Mouse (Mus musculus): ENCODE measurements at regions not wholly inside any gene's neighbourhood (a gene's known extent, or its start where the extent isn't known, plus 50 kb on each side); places are given as distances from the start of the nearest gene placed in this dataset.

- no peak for DNase-seq
These were observed 437.8 kb downstream of the Prdm2 start for GRCm38 (mm10) chr4:142775023-142775422.

DNA sequence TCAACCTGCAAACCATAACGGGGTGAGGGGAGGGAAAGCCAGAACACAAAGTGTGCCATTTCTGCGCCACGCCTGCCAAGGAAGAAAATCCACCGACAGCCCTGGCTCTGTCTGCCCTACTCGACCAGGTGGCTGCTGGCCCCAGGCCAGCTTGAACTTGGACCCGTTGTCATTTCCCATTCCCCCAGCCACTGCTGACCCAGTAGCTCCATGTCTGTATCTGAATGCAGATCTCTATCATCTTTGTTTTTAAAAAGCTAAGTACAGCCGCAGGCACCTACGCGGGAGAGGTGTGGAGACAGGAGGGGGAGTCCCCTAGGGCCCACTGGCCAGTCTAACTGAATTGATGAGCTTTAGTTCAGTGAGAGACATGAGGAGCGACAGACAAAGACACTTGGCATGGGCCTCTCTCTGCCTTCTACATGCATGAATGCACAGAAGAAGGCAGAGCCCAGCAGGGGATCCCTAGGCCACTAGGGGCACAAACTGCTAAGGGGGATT, 439.1 kb downstream of the Prdm2 start:
- DNase-seq, result no peak

GRCm38 (mm10) chr4:142772751-142773455, 439.9 kb downstream of the Prdm2 start:
- DNase-seq, result peak; percentile 46

- DNase-seq, result no peak
These were observed 441.2 kb downstream of the Prdm2 start for GRCm38 (mm10) chr4:142771520-142772150.

- no peak for DNase-seq
These were observed 442.6 kb downstream of the Prdm2 start for GRCm38 (mm10) chr4:142770177-142770576.

DNA sequence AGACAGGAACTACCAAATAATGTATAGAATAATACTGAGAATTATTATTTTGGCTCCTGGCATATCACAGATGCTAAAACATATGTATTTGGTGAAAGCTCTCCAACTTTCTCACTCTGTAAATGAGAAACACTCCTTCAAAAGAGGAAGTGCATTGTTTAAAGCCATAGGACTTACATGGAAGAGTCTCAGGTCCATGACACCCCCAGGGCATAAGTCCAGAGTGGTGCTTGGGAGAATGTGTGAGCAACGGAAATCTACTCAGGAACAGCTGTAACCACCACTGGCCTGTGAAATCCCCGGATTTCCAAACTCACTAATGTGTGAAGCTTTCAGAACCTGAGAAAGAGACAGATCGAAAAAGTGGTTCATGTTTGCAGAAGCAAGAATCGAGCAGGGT, 445.1 kb downstream of the Prdm2 start:
- DNase-seq, result no peak

- DNase-seq, result no peak
These were observed 451.2 kb downstream of the Prdm2 start for GRCm38 (mm10) chr4:142761577-142761976.

- no peak for DNase-seq
These were observed 454.7 kb downstream of the Prdm2 start for GRCm38 (mm10) chr4:142758102-142758501.

DNA sequence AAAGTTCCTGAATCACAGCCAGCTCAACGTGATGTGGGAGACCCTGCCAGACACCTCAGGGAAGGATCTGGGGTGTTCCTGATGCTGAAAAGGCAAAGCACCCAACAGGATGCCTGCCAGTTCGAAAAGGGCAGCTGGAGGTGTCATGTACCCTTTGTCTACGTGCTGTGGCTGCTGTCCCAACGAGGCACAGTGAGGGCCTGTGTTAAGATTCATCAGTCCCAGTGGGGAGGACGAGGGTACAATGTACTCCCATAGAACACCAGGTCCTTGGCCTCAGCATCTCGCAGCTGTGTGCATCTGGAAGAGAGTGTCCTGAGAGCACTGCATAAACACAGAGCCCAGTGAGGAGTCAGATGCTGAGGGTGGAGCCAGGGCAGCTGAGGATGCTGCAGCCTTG, 456.5 kb downstream of the Prdm2 start:
- DNase-seq, result no peak

DNA sequence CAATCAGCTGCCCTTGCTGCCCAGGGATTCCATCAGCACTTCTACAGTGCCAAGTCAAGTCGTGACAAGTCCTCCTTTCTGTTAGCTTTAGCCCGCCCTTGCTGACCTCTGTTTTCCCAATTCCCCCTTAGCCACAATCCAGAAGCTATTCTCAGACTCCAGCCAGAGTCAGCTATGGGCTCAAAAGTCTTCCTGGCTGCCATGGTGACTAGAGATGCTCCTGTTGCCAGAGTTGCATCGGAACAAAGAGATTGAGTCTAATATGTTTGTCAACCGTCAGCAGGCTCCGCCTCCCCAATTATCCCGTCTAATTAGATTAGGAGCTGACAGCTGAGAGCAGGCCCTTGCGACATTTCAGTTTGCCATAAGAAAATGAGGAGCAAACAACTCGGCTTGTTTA, 462.9 kb downstream of the Prdm2 start:
- DNase-seq, result no peak

DNA sequence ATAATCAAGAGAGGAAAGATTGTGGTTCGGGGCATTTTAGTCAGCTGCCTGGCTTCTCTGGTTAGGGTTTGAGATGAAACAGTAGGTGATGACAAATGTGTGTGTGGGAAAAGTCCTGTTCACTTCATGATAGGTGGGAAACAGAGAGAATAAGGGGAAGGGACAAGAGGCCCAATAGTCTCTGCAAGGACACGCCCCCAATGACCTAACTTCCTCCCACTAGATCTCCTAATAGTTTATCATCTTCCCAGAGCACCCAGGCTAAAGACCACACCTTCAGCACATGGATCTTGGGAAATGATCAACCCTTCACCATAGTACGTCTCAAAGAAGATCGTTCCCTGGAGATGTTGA, 484.3 kb upstream of the Kazn start:
- no peak for DNase-seq

- no peak for DNase-seq
These were observed 483.8 kb upstream of the Kazn start for GRCm38 (mm10) chr4:142722845-142723553.

DNA sequence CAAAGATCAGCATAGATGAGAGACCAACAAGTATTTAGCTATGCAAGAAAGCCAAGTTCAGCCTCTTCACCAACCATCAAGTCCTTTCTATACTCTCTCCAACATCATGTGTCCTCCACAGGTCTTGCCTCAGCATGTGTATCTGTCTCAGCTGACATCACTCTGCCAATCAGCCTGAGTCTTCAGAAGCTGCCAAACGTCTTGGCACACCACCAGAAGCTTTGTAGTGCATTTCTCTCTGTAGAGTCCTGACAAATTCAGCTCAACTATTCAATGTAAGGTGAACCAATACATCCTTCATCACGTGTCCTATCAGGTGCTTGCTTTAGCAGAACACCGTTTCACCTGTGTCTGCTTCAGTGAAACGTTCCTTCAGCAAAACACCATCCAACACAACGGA, 462.4 kb upstream of the Kazn start:
- no peak for DNase-seq

GRCm38 (mm10) chr4:142694926-142695325, 455.7 kb upstream of the Kazn start:
- peak; percentile 29 for DNase-seq

- no peak for DNase-seq
These were observed 449.0 kb upstream of the Kazn start for GRCm38 (mm10) chr4:142688241-142688640.

DNA sequence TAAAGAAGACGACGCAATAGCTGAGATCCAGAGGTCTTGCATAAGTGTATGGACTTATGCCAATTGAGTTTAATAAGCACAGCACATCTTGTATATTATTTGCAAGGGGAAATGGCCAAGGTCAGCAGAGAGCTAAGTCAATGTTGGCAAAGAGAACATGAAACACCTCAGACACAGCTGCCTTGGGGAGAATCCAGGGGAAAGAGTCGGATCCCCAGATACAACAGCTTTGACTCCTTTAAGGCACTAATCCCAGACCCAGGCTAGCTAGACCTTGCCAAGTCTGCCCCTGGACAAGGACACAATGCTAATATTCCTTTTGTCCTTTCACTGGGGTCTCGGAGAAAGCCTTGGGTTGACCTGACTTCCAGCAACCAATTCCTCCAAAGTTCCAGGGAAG, 438.2 kb upstream of the Kazn start:
- peak; percentile 13 for DNase-seq

- DNase-seq, result peak; percentile 4
These were observed 435.7 kb upstream of the Kazn start for GRCm38 (mm10) chr4:142674641-142675465.

DNA sequence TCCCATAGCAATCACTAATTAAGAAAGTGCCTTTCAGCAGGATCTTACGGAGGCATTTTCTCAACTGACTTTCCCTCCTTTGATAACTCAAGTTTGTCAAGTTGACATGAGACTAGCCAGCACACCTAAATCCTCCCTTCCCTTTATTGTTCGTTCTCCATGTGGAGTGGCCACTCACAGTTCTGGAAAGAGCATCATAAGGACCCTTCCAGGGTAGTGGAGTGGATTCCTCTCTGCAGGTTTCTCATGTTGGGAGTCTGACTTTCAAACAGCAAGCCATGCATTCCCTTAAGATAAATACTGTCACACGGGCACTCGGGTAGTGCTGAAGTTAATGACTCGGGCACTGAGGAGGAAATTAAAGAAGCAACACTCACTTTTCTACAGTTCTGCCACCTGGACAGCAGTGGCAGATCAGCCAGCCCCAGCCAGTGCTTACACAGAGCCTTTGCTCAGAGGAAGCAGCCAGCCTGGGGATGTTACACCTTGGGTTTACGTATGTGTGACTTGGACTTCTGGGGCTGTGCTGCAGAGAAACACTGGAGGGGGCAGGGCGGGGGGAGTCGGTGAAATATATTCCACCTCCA, 432.8 kb upstream of the Kazn start:
- DNase-seq, result no peak

- no peak for DNase-seq
These were observed 425.6 kb upstream of the Kazn start for GRCm38 (mm10) chr4:142664781-142665180.

- DNase-seq, result no peak
These were observed 419.0 kb upstream of the Kazn start for GRCm38 (mm10) chr4:142658156-142658555.

- DNase-seq, result no peak
These were observed 401.9 kb upstream of the Kazn start for GRCm38 (mm10) chr4:142641069-142641468.

GRCm38 (mm10) chr4:142639340-142639733, 400.1 kb upstream of the Kazn start:
- no peak for DNase-seq
